Mouse (Mus musculus): ENCODE measurements at regions not wholly inside any gene's neighbourhood (a gene's known extent, or its start where the extent isn't known, plus 50 kb on each side); places are given as distances from the start of the nearest gene placed in this dataset.

DNA sequence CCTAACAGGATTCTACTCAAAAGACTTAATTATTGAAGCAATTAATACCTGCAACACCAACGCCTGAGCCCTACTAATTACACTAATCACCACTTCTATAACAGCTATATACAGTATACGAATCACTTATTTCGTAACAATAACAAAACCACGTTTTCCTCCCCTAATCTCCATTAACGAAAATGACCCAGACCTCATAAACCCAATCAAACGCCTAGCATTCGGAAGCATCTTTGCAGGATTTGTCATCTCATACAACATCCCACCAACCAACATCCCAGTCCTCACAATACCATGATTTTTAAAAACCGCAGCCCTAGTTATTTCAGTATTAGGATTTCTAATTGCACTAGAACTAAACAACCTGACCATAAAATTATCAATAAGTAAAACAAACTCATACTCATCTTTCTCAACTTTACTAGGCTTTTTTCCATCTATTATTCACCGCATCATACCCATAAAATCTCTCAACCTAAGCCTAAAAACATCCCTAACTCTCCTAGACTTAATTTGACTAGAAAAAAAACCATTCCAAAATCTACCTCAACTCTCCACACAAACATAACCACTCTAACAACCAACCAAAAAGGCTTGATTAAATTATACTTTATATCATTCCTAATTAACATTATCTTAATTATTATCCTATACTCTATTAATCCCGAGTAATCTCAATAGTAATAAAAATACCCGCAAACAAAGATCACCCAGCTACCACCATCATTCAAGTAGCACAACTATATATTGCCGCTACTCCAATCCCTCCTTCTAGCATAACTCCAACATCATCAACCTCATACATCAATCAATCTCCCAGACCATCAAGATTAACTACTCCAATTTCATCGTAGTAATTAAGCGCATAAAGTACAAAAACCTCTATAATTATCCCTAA lies 830.9 kb upstream of the Tyrp1 start:
- Histone ChIP-seq H3K4me1 (replicated peaks) (no peaks in the 10 kb centered on the region), H3K4me3 (no peak overlapping the region), H3K9ac (no peak overlapping the region), H3K27me3 (no peaks in the 10 kb centered on the region), H3K9me3 (replicated peaks) (no peaks in the 10 kb centered on the region), H3K27ac (no peak overlapping the region), H3K36me3 (no peaks in the 10 kb centered on the region), H3K4me2 (no peak overlapping the region)
- WGBS: 81% methylated on average over 14 of the region's 14 CpGs
- peak; percentile 100 for ATAC-seq (replicated peaks; ENCODE audit: insufficient number of reproducible peaks, insufficient read depth, low FRiP score, low read depth)

DNA sequence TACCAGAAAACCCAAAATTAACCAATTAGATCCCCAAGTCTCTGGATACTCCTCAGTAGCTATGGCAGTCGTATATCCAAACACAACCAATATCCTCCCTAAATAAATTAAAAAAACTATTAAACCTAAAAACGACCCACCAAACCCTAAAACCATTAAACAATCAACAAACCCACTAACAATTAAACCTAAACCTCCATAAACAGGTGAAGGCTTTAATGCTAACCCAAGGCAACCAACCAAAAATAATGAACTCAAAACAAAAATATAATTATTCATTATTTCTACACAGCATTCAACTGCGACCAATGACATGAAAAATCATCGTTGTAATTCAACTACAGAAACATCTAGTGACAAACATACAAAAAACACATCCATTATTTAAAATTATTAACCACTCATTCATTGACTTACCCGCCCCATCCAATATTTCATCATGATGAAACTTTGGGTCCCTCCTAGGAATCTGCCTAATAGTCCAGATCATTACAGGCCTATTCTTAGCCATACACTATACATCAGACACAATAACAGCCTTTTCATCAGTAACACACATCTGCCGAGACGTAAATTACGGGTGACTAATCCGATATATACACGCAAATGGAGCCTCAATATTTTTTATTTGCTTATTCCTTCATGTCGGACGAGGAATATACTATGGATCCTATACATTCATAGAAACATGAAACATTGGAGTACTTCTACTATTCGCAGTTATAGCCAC lies 830.1 kb upstream of the Tyrp1 start:
- Histone ChIP-seq H3K27me3 (no peaks in the 10 kb centered on the region), H3K9me3 (replicated peaks) (no peaks in the 10 kb centered on the region), H3K9ac (no peak overlapping the region), H3K36me3 (no peaks in the 10 kb centered on the region), H3K27ac (no peak overlapping the region), H3K4me1 (replicated peaks) (no peaks in the 10 kb centered on the region), H3K4me3 (no peak overlapping the region), H3K4me2 (no peak overlapping the region)
- WGBS: 76% methylated on average over 13 of the region's 13 CpGs
- ATAC-seq (replicated peaks; ENCODE audit: insufficient number of reproducible peaks, insufficient read depth, low FRiP score, low read depth): peak; percentile 90

DNA sequence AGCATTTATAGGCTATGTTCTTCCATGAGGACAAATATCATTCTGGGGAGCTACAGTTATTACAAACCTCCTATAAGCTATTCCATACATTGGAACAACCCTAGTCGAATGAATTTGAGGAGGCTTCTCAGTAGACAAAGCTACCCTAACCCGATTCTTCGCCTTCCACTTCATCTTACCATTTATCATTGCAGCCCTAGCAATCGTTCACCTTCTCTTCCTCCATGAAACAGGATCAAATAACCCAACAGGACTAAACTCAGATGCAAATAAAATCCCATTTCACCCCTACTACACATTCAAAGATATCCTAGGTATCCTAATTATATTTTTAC lies 829.6 kb upstream of the Tyrp1 start:
- H3K4me3 ChIP-seq: no peak overlapping the region

DNA sequence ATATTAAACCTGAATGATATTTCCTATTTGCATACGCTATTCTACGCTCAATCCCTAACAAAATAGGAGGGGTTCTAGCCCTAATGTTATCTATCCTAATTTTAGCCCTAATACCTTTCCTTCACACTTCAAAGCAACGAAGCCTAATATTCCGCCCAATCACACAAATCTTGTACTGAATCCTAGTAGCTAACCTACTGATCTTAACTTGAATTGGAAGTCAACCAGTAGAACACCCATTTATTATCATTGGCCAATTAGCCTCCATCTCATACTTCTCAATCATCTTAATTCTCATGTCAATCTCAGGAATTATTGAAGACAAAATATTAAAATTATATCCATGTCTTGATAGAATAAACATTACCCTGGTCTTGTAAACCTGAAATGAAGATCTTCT lies 829.1 kb upstream of the Tyrp1 start:
- Histone ChIP-seq H3K27ac (no peak overlapping the region), H3K36me3 (no peaks in the 10 kb centered on the region), H3K9ac (no peak overlapping the region), H3K4me2 (no peak overlapping the region), H3K4me1 (replicated peaks) (no peaks in the 10 kb centered on the region), H3K27me3 (no peaks in the 10 kb centered on the region), H3K9me3 (replicated peaks) (no peaks in the 10 kb centered on the region), H3K4me3 (no peak overlapping the region)
- ATAC-seq (replicated peaks; ENCODE audit: insufficient number of reproducible peaks, insufficient read depth, low FRiP score, low read depth): no peak
- 84% methylated on average over 4 of the region's 4 CpGs for WGBS

More for the DNA sequence above, 829.6 kb upstream of the Tyrp1 start:
- Histone ChIP-seq H3K9me3 (replicated peaks) (no peaks in the 10 kb centered on the region), H3K4me1 (replicated peaks) (no peaks in the 10 kb centered on the region), H3K27me3 (no peaks in the 10 kb centered on the region), H3K4me2 (no peak overlapping the region), H3K9ac (no peak overlapping the region), H3K27ac (no peak overlapping the region), H3K36me3 (no peaks in the 10 kb centered on the region)
- no peak for ATAC-seq (replicated peaks; ENCODE audit: insufficient number of reproducible peaks, insufficient read depth, low FRiP score, low read depth)
- WGBS: 75% methylated on average over 4 of the region's 4 CpGs

DNA sequence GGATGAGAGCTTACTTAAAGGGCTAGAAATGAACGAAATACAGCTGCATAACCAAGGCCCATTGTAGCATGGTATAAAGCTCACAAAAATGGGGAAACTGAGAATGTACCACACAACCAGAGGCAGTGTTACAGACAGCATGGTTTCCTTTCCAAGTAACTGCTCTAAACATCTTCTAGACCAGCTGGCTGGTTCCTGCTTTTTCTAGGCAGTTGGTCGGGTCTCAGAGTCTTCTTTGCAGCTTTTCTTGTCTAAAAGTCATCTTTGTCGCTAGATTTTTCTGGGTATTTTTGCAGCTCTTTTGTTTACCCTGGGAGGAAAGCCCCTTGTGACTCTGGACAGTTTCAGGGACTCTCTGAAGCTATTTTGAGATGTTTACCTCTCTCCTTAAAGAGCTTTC lies 806.0 kb upstream of the Tyrp1 start:
- H3K4me1 ChIP-seq (replicated peaks): no peaks in the 10 kb centered on the region
- no peaks in the 10 kb centered on the region for H3K36me3 ChIP-seq
- H3K9ac ChIP-seq: no peak overlapping the region
- no peak overlapping the region for H3K4me3 ChIP-seq
- no peak for ATAC-seq (replicated peaks; ENCODE audit: insufficient number of reproducible peaks, insufficient read depth, low FRiP score, low read depth)
- no peak overlapping the region for H3K27ac ChIP-seq
- H3K9me3 ChIP-seq (replicated peaks): no peaks in the 10 kb centered on the region
- 52% methylated on average over 3 of the region's 3 CpGs for WGBS
- H3K4me2 ChIP-seq: no peak overlapping the region
- no peaks in the 10 kb centered on the region for H3K27me3 ChIP-seq

DNA sequence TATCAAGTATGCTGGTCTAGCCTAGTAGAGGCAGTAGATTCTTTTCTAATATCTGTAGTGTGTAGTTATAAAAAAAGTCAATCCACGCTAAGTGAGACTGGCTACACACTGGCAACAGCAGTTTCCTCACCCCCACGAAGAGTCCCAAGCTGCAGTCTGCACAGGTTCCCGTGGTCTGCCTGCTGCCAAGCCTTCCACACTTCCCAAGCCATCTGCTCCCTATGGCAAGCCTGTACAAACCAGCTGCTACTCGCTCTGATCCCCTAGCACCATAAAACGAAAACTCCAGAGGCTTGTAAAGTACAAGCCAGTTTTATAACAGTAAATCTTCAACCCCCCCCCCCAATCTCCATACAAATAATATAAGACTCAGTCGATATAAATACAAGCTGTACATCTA lies 786.0 kb upstream of the Tyrp1 start:
- no peak overlapping the region for H3K27ac ChIP-seq
- H3K9ac ChIP-seq: no peak overlapping the region
- no peak overlapping the region for H3K4me3 ChIP-seq
- no peaks in the 10 kb centered on the region for H3K4me1 ChIP-seq (replicated peaks)
- 69% methylated on average over 6 of the region's 6 CpGs for WGBS
- no peaks in the 10 kb centered on the region for H3K27me3 ChIP-seq
- no peak overlapping the region for H3K4me2 ChIP-seq
- no peak for ATAC-seq (replicated peaks; ENCODE audit: insufficient number of reproducible peaks, insufficient read depth, low FRiP score, low read depth)
- H3K9me3 ChIP-seq (replicated peaks): no peaks in the 10 kb centered on the region
- no peaks in the 10 kb centered on the region for H3K36me3 ChIP-seq
